Mouse (Mus musculus) megakaryocyte, embryonic 14.5 days (primary cell): ENCODE measurements at regions not wholly inside any gene's neighbourhood (a gene's known extent, or its start where the extent isn't known, plus 50 kb on each side); places are given as distances from the start of the nearest gene placed in this dataset.

ENCODE experiments used
- FLI1 ChIP-seq: IDR thresholded peaks from 2 replicates; pipeline ENCODE4 v1.6.1; 2012; ENCODE audit warnings: low read length, inconsistent platforms, mixed read lengths
- GATA1 ChIP-seq: IDR thresholded peaks from 3 replicates; pipeline ENCODE4 v1.6.1; 2012; ENCODE audit warnings: mixed read lengths, low read length, inconsistent platforms, borderline replicate concordance

GRCm38 (mm10) chr8:26791795-26792194 lies 185.3 kb upstream of the Zfp703 start:
- TF ChIP-seq GATA1 (no peak), FLI1 (no peak)
